Mouse (Mus musculus) gastrocnemius, postnatal 25 days (tissue): ENCODE data around the gene Zfp13. TPM values are rescaled to one million over a fixed set of nuclear protein-coding genes. Genes with fewer than 3 reads are reported as not detected.
A peak's percentile ranks its signal among the peaks of the same experiment; 100 is the strongest.
"Not testable (repeated sequence)": the region's sequence is repeated elsewhere in the genome, so short reads cannot be mapped to it uniquely, and the experiment has no call there.

Source experiments
- DNase-seq: peaks from one replicate; pipeline ENCODE4 v3.0.0; 2022
- total RNA-seq, 2 experiments: library from RNA; stranded (reverse); gene quantifications; 1 replicate in 1 of 2; 2 replicates in 1 of 2; pipeline ENCODE4 v1.2.3; 2021

The Zfp13 gene
- total RNA-seq, 2 experiments from 2014 or later = 2.0 to 2.1 TPM

- DNase-seq = peak; percentile 80
Measured at GRCm38 (mm10) chr17:23550188-23550791, 49.0 kb downstream of the Zfp13 start.

DNA sequence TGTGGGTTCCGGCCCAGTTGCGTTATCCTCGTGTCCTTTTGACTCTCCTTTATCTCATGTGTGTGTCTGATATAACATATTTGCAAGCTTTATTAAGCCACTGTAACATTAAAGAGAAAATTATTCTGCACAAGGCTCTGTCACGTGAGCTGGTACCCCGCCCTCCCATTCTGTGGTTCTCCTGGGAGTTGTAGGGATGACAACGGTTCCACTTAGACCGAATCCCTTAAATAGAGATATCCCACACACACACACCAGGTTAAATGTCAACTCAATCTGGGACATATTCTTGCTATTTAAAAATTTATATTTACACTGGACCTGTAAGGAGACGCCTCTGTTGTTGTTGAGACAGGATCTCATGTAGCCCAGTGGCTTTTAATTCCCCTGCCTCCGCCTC is 49.8 kb downstream of the Zfp13 start:
- no peak for DNase-seq

GRCm38 (mm10) chr17:23548615-23549014 is 50.7 kb downstream of the Zfp13 start:
- DNase-seq = peak; percentile 51

DNA sequence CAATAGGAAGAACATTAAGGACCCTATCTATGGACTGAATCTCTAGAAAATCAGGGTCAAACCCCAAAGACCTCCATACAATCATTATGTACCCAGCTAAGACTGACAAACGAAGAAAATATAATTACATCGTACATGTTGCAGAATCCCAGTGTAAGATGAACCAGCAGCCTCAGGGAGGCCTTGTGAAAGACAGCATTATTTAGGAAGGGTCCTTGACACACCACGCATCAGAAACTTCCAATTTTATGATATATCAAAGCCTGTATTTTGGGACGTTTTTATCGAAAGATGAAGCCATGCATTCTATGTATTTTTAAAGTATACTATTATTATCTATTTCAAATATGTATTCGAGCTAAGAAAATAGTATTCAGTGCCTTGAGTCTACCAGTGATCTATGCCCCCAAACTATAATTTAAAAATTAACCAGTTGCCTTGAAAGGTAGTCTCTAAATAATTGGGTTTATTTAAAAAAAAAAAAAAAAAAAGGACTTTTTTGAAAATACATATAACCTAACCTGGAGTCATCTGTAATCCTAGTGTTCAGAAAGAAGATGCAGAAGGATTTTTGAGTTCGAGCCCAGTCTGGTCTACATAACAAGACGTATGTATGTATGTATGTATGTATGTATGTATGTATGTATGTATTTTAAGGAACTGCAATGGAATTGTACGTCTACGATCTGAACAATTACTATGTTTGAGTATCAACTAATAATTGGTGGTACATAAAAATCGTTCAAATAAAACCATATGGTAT is 51.4 kb downstream of the Zfp13 start:
- no peak for DNase-seq

DNA sequence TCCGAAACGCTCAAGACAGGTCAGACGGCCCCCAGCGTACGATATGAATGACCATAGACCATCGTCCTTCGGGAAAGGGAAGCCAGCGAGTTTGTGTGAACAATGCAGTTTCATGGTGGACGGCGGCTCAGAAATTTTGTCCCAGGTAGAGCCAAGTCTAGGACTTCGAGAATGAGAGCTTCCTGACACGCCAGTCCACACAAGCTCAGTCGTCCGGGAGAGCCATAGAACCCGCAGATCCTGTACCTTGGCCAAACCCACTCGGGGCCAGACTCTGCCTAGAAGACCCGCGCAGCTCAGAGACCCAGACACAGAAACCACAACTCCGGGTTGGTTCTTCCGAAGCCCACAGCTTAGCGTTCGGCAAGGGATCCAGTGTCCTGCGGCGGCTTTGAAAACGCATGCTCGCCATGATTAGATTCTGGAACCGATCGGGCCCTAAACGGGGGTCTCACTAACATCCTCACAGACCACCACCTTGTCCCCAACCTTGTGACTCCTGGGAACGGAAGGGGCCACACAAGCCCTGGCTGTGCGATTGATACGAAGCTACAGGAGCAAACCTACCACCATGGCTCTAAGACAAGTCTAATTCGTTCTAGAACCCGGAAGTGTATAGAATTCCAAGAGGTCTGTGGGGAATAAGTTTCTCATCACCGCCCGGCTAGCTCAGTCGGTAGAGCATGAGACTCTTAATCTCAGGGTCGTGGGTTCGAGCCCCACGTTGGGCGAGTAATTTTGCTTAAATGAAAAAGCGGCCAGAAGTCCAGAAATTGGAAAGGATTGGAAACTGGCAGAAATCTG is 52.4 kb downstream of the Zfp13 start:
- peak; percentile 69 for DNase-seq

- DNase-seq = peak; percentile 62
Measured at GRCm38 (mm10) chr17:23546333-23546701, 53.0 kb downstream of the Zfp13 start.

DNA sequence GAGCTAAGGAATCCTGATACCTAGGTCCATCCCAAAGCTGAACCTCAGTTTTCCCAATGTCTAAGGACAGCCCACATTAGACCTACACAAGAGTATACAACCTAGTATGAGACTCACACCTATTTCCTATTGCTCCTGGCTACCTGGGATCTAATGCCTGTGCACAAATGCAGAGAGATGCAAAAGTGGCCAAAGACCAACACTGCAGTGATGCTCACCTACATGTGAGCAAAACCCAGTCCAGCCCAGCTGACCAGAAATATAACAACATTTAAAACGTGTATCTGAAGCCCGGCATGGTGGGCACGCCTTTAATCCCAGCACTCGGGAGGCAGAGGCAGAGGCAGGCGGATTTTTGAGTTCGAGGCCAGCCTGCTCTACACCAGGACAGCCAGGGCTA is 53.4 kb downstream of the Zfp13 start:
- DNase-seq = no peak

DNA sequence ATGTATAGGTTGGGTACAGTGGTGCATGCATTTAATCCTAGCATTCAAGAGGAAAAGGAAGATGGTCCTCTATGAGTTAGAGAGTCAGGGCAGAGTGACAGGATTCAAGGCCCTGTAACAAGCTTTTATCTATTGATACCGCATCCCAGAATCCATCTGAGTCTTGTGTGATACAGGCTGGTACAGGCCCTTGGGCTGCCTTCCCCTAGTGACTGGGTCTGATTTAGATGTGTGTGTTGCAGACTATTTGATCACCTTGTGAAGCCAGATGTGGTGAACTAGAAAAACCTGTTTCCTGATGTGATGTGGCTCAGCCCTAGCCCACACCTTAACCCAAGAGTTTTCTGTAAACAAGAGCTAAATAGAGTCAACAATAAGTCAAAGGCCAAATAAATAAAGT is 54.5 kb downstream of the Zfp13 start:
- no peak for DNase-seq

- DNase-seq = no peak
Measured at GRCm38 (mm10) chr17:23543983-23544382, 55.3 kb downstream of the Zfp13 start.

GRCm38 (mm10) chr17:23543325-23543724 is 56.0 kb downstream of the Zfp13 start:
- DNase-seq = no peak

DNA sequence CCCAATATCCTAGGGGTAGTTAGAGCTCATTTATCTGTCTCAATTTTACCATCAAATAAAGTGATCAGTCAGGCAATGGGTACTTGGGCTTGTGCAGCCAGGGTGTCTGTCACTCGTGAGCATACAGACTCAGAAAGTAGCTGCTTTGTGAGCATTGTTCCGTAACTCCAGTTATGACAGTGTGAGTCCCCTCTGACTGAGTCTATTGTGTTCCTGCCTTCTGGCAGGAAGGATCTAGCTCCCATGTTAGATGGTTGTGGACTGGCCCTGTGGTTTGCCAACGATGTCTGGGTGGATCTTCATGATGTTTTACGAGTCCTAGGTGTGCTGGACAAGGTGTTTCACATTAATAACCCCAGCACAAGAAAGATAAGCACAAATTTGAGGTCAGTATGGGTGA is 56.5 kb downstream of the Zfp13 start:
- DNase-seq = no peak

GRCm38 (mm10) chr17:23542004-23542720 is 57.1 kb downstream of the Zfp13 start:
- no peak for DNase-seq

GRCm38 (mm10) chr17:23540605-23541475 is 58.4 kb downstream of the Zfp13 start:
- no peak for DNase-seq

DNA sequence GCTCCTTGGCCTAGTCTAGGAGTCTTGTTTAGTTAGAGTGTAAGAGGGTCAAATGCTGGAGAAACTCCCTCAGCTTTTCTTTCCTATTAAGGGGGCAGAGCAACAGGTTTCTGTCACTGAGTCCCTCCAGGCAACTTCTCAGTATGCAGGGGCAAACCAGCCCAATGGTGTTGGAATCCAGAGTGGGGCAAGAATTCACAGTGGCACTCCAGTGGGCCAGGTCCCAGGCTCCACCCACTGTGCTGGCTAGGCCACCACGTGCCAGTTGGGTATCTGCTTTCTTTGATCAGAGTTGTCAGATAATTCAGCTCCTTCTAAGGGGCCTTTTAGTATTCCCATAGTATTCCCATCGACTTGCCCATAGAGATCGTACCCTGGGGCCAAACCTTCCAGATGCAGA is 59.2 kb downstream of the Zfp13 start:
- DNase-seq = no peak

- DNase-seq = no peak
Measured at GRCm38 (mm10) chr17:23539608-23540007, 59.7 kb downstream of the Zfp13 start.

DNA sequence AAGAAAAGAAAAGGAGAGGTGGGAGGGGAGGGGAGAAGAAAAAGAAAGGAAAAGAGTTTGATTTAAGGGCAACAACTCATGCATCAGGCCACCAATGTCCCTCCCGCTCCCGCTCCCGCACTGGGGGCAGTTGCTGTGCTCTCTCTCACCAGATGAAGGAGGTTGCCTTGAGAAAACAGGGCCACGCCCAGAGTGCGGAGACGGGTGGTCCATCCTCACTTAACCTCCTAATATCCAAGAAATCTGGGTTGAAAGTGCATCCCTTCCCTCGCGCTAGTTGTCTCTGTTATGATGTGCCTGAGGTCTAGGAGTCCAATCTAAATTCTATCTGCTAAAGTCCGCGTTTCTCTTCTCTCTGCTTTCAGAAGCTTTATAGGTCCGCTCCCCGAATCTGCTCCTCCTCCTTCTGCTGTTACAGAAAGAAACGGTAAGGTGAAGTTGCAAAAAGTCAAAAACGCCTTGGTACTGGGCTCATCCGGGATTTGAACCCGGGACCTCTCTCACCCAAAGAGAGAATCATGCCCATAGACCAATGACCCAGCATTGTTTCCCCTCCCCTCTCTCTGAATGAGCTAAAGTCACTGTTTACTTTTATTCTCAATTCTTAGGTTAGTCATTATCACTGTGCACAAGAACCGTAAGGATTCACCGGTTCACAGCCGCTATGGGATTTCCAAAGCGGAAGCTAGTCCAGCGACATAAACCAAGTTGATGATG is 60.8 kb downstream of the Zfp13 start:
- no peak for DNase-seq

DNA sequence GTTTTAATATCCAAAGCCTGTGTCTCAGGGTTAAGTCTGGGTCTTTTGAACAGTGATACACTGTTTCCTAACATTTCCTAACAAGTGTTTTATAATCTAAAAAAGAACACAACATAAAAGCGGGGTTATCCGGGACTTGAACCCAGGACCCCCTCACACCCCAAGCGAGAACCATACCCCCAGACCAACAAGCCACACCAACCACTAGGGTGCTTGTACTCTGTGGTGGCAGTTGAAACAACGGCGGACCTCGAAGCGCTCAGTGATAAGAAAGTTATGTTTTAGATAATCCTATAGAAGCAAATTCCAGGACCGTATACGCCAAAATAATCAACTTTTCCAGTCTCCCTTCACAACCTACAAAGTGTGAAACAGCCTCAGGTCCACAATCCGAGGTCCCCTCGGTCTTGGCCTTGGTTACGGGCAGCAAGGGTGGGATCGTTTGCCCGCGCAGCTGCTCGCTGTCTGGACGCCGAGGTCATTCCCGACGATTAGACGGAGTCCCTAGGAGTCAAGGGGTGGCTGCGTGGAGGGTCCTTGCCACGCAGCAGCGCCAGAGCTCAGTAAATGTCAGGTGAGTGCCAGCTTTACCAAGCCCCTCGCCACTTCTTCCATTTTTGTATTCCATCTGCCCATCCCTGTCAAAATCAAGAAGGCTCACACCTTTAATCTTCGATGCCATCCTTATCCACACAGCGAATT is 61.6 kb downstream of the Zfp13 start:
- DNase-seq = no peak

GRCm38 (mm10) chr17:23535046-23535788 is 64.1 kb downstream of the Zfp13 start:
- not testable (repeated sequence) for DNase-seq
